Mouse (Mus musculus) embryonic fibroblast, embryonic 13.5 days (primary cell): Measurements from ENCODE around the gene Macrod2. TPM values are rescaled to one million over a fixed set of nuclear protein-coding genes. Genes with fewer than 3 reads are reported as not detected.
A peak's percentile ranks its signal among the peaks of the same experiment; 100 is the strongest.

Experiments used
- H3K27ac ChIP-seq: 2 replicates; pipeline ENCODE4 v1.5.1; 2012; ENCODE audit warnings: low read length, control low read depth, inconsistent platforms; ENCODE audit not compliant: insufficient read depth
- H3K4me1 ChIP-seq: 2 replicates; pipeline ENCODE4 v1.6.1; 2011; ENCODE audit warnings: low read length; ENCODE audit not compliant: control insufficient read depth, insufficient read depth
- H3K4me3 ChIP-seq: 2 replicates; pipeline ENCODE4 v1.5.1; 2011; ENCODE audit warnings: mild to moderate bottlenecking, control low read depth, low read length; ENCODE audit not compliant: insufficient read depth
- CTCF ChIP-seq: IDR thresholded peaks from 2 replicates; pipeline ENCODE4 v1.5.1; 2011; ENCODE audit warnings: mild to moderate bottlenecking, control low read depth, low read length, moderate library complexity, borderline replicate concordance; ENCODE audit not compliant: insufficient read depth
- POLR2A ChIP-seq: IDR thresholded peaks from 2 replicates; pipeline ENCODE4 v1.6.1; 2011; ENCODE audit warnings: low read depth, mild to moderate bottlenecking, control low read depth, low read length, moderate library complexity
- polyA plus RNA-seq: library from polyadenylated mRNA; stranded (reverse); fragments of >200 nt; gene quantifications from 2 replicates; pipeline ENCODE4 v1.2.4, GENCODE M21; 2011; ENCODE audit warnings: low read depth; ENCODE audit not compliant: missing spikeins, insufficient read length

Macrod2 gene
- polyA plus RNA-seq, 1 experiment: 8.6 TPM

GRCm38 (mm10) chr2:142253913-142254312 lies 1858.8 kb downstream of the Macrod2 start:
- Histone ChIP-seq H3K27ac (no peak overlapping the region), H3K4me1 (no peaks in the 10 kb centered on the region), H3K4me3 (no peak overlapping the region)
- TF ChIP-seq CTCF: peak; percentile 56; the same call in 1 of the 2 replicates
- TF ChIP-seq POLR2A: no peak

- Histone ChIP-seq H3K4me3 (no peak overlapping the region), H3K27ac (no peak overlapping the region), H3K4me1 (no peaks in the 10 kb centered on the region)
- no peak for TF ChIP-seq POLR2A
- no peak for TF ChIP-seq CTCF
Measured at GRCm38 (mm10) chr2:142254566-142254965, 1859.5 kb downstream of the Macrod2 start.

GRCm38 (mm10) chr2:142257501-142257900 lies 1862.4 kb downstream of the Macrod2 start:
- no peak for TF ChIP-seq POLR2A
- no peak for TF ChIP-seq CTCF
- no peak overlapping the region for H3K27ac ChIP-seq
- H3K4me3 ChIP-seq: no peak overlapping the region
- no peaks in the 10 kb centered on the region for H3K4me1 ChIP-seq

GRCm38 (mm10) chr2:142261046-142261445 lies 1865.9 kb downstream of the Macrod2 start:
- H3K4me3 ChIP-seq: no peak overlapping the region
- TF ChIP-seq CTCF (no peak), POLR2A (no peak)
- H3K4me1 ChIP-seq: no peaks in the 10 kb centered on the region
- no peak overlapping the region for H3K27ac ChIP-seq

GRCm38 (mm10) chr2:142264697-142265096 lies 1869.6 kb downstream of the Macrod2 start:
- TF ChIP-seq CTCF (no peak), POLR2A (no peak)
- H3K4me3 ChIP-seq: no peak overlapping the region
- H3K27ac ChIP-seq: no peak overlapping the region

GRCm38 (mm10) chr2:142267836-142268235 lies 1872.7 kb downstream of the Macrod2 start:
- no peak for TF ChIP-seq POLR2A
- TF ChIP-seq CTCF: no peak
- Histone ChIP-seq H3K4me1 (no peaks in the 10 kb centered on the region), H3K4me3 (no peak overlapping the region), H3K27ac (no peak overlapping the region)

More at GRCm38 (mm10) chr2:142264697-142265096, 1869.6 kb downstream of the Macrod2 start:
- no peaks in the 10 kb centered on the region for H3K4me1 ChIP-seq

- TF ChIP-seq CTCF (no peak), POLR2A (no peak)
- no peak overlapping the region for H3K27ac ChIP-seq
- H3K4me1 ChIP-seq: no peaks in the 10 kb centered on the region
- no peak overlapping the region for H3K4me3 ChIP-seq
Measured at GRCm38 (mm10) chr2:142286761-142287160, 1891.7 kb downstream of the Macrod2 start.

- no peak overlapping the region for H3K27ac ChIP-seq
- TF ChIP-seq POLR2A: no peak
- TF ChIP-seq CTCF: no peak
- no peak overlapping the region for H3K4me3 ChIP-seq
- H3K4me1 ChIP-seq: no peaks in the 10 kb centered on the region
Measured at GRCm38 (mm10) chr2:142294831-142295230, 1899.7 kb downstream of the Macrod2 start.

- Histone ChIP-seq H3K4me1 (no peaks in the 10 kb centered on the region), H3K27ac (no peak overlapping the region), H3K4me3 (no peak overlapping the region)
- TF ChIP-seq POLR2A (no peak), CTCF (no peak)
Measured at GRCm38 (mm10) chr2:142303098-142303911, 1908.2 kb downstream of the Macrod2 start.

GRCm38 (mm10) chr2:142303912-142304182 lies 1908.7 kb downstream of the Macrod2 start:
- no peak for TF ChIP-seq CTCF
- H3K4me3 ChIP-seq: no peak overlapping the region
- H3K27ac ChIP-seq: no peak overlapping the region
- no peaks in the 10 kb centered on the region for H3K4me1 ChIP-seq
